Mouse (Mus musculus) spleen, adult 2 months (tissue): ENCODE data around the gene Cysrt1.

ENCODE experiments used
- CTCF ChIP-seq: fragments of 200-500 bp; IDR thresholded peaks from 2 replicates; pipeline ENCODE4 v1.5.1; 2011; ENCODE audit warnings: mild to moderate bottlenecking, inconsistent platforms; ENCODE audit not compliant: insufficient read depth, insufficient read length, insufficient replicate concordance; ENCODE audit errors: extremely low read depth
- POLR2A ChIP-seq: fragments of 200-500 bp; IDR thresholded peaks from 2 replicates; pipeline ENCODE4 v1.6.1; 2011; ENCODE audit warnings: low read depth, low read length, inconsistent platforms

DNA sequence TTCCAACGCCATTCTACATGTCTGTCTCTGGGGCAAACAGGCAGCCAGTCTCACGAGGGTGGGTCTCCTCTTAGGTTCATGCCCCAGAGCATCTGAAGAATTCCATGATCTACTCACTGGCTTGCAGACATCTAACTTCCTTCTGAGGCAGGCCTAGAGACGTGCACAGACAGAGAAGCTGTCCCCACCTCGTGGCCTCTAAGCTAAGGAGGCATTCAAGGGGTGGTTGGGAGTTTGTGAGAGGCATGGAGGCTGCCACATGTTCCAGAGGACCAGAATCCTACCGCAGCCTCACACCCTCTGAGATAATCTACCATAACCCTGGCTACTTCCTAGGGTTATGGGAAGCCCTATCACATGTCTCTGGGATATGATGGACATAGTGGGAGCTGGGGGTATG lies 48.2 kb downstream of the Cysrt1 start:
- no peak for TF ChIP-seq POLR2A
- no peak for TF ChIP-seq CTCF
